Mouse (Mus musculus) C2C12 (cell line): ENCODE measurements around the gene Soat2. TPM values are rescaled to one million over a fixed set of nuclear protein-coding genes. Genes with fewer than 3 reads are reported as not detected.

Source experiments
- H3K27me3 ChIP-seq: one replicate; pipeline ENCODE4 v1.6.1; 2011; ENCODE audit not compliant: control insufficient read depth, insufficient read depth, insufficient read length
- H3K36me3 ChIP-seq: one replicate; pipeline ENCODE4 v1.6.1; 2011; ENCODE audit not compliant: control insufficient read depth, insufficient read depth
- H3K4me3 ChIP-seq: one replicate; pipeline ENCODE4 v1.5.1; 2011; ENCODE audit warnings: mild to moderate bottlenecking, control low read depth; ENCODE audit not compliant: poor library complexity, insufficient read depth, severe bottlenecking
- H3K79me2 ChIP-seq: one replicate; pipeline ENCODE4 v1.6.1; 2011; ENCODE audit not compliant: control insufficient read depth, insufficient read depth
- H3K79me3 ChIP-seq: one replicate; pipeline ENCODE4 v1.6.1; 2011; ENCODE audit warnings: low read depth, control low read depth
- H3ac ChIP-seq: one replicate; pipeline ENCODE3; 2011; ENCODE audit warnings: low read depth; ENCODE audit not compliant: control insufficient read depth, insufficient read length
- CEBPB ChIP-seq: IDR thresholded peaks from one replicate; pipeline ENCODE4 v1.6.1; 2011; ENCODE audit warnings: low read depth, mild to moderate bottlenecking, control low read depth, moderate library complexity
- CTCF ChIP-seq: IDR thresholded peaks from one replicate; pipeline ENCODE4 v1.5.1; 2011; ENCODE audit not compliant: control insufficient read depth, insufficient read depth, insufficient read length
- FOSL1 ChIP-seq: IDR thresholded peaks from one replicate; pipeline ENCODE4 v1.8.0; 2011; ENCODE audit warnings: mild to moderate bottlenecking, low read length; ENCODE audit not compliant: poor library complexity, insufficient read depth, severe bottlenecking
- MAX ChIP-seq: IDR thresholded peaks from one replicate; pipeline ENCODE4 v1.6.1; 2011; ENCODE audit warnings: mild to moderate bottlenecking, control low read depth
- MYOD1 ChIP-seq: IDR thresholded peaks from one replicate; pipeline ENCODE4 v1.6.1; 2011; ENCODE audit warnings: low read depth; ENCODE audit not compliant: control insufficient read depth, insufficient read length
- MYOG ChIP-seq: IDR thresholded peaks from one replicate; pipeline ENCODE4 v1.6.1; 2011; ENCODE audit not compliant: control insufficient read depth, insufficient read length; ENCODE audit errors: extremely low read depth
- USF1 ChIP-seq: IDR thresholded peaks from one replicate; pipeline ENCODE4 v1.6.1; 2011; ENCODE audit warnings: low read depth, mild to moderate bottlenecking, control low read depth, moderate library complexity
- polyA plus RNA-seq: library from polyadenylated mRNA; unstranded; fragments of >200 nt; fragmentation: generic; extraction: Trizol; gene quantifications from one replicate; pipeline ENCODE4 v1.2.1, GENCODE M21; 2012; ENCODE audit warnings: missing spikeins

Gene Soat2
- polyA plus RNA-seq, 1 experiment = 0.06 TPM

DNA sequence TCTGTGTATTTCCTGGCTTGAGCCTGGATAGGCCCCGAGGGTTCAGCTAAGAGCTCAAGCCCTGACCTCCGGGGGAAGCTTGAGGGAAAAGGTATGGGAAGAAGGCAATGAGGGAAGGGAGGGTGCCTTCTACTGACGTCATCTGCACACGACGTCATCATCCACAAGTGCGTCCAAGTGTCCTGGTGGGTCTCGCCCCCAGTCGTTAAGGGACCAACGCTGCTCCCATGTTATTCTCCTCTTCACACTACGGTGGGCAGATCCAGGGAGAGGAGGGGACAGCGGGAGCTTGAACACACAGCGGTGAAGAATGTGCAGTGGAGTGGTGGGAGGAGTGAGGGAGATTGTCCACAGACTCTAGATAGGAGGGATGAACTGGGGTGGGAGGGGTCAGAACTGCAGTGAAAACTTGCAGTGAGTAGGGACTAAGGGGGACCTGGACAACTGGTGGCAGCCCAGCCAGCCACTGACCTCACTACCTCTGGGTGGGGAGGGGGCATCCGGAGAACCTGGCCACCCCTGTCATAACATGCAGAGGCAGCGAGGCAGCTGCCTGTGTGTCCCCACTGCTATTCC is 46.9 kb upstream of the Soat2 start:
- TF ChIP-seq FOSL1 = no peak
- peak; percentile 16 for TF ChIP-seq MAX
- Histone ChIP-seq H3K4me3 (peak overlapping the region; percentile 63), H3ac (peak overlapping the region; percentile 72), H3K27me3 (no peaks in the 10 kb centered on the region), H3K36me3 (peaks cover 44% of the 10 kb centered on the region), H3K79me2 (peaks cover 45% of the 10 kb centered on the region), H3K79me3 (peaks cover 6% of the 10 kb centered on the region)

DNA sequence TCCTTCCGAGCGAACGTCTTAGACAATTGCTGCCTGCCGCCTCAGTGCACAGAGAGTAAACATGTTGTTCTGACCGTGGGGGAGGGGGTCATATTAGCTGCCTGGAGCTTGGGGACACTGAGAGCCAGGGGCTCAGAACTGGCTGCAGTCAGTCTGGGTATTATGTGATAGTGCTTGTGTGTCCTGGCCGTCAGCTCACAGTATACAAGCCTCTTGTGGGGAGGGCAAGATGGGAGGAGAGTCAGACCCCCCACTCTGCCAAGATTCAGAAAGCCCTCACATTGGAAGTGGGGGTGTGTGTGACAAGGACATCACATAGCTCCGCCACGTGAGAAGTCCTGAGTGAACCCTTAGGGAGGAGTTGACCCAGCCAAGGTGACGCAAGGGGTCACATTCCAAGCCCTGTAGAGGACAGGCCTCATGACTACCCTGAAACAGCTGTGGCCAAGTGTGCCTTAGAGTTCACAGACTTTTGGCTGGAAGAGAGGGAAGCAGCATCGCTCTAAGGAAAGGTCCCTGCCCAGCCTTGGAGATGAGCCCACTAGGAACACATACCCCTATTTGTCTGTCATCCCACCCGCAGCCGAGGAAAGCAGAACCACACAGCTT is 46.3 kb upstream of the Soat2 start:
- H3K79me2 ChIP-seq = peaks cover 45% of the 10 kb centered on the region
- peaks cover 44% of the 10 kb centered on the region for H3K36me3 ChIP-seq
- H3K27me3 ChIP-seq = no peaks in the 10 kb centered on the region
- peaks cover 6% of the 10 kb centered on the region for H3K79me3 ChIP-seq
- H3K4me3 ChIP-seq = peak overlapping the region; percentile 63
- peak overlapping the region; percentile 72 for H3ac ChIP-seq
- TF ChIP-seq MAX (peak; percentile 59), CEBPB (peak; percentile 91), FOSL1 (no peak), MYOD1 (peak; percentile 91), USF1 (peak; percentile 62), CTCF (no peak), MYOG (no peak)

DNA sequence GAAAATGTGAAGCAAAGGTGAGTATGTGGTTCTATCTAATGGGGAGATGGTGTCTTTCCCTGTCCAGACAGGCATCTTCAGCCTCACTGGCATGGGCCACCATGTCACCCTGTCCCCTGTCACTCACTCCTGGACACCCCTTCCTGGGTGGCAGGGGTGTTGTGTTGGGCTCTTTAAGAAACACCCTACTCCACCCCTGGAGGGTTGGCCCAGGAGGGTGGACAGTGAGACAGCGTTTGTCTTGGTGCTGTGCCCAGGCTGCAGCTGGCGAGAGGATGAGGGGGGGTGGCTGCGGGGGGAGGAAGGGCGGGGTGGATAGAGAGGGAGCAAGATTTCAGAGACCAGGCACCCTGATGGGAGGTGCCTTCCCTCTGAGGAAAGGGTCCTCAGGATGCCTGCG is 45.0 kb upstream of the Soat2 start:
- Histone ChIP-seq H3ac (peak overlapping the region; percentile 41), H3K79me2 (peaks cover 47% of the 10 kb centered on the region), H3K4me3 (peak overlapping the region; percentile 16), H3K36me3 (peaks cover 55% of the 10 kb centered on the region), H3K79me3 (peaks cover 6% of the 10 kb centered on the region), H3K27me3 (no peaks in the 10 kb centered on the region)
- no peak for TF ChIP-seq CEBPB
- TF ChIP-seq CTCF = no peak
- TF ChIP-seq FOSL1 = no peak
- no peak for TF ChIP-seq USF1
- TF ChIP-seq MAX = no peak
- peak; percentile 75 for TF ChIP-seq MYOD1

DNA sequence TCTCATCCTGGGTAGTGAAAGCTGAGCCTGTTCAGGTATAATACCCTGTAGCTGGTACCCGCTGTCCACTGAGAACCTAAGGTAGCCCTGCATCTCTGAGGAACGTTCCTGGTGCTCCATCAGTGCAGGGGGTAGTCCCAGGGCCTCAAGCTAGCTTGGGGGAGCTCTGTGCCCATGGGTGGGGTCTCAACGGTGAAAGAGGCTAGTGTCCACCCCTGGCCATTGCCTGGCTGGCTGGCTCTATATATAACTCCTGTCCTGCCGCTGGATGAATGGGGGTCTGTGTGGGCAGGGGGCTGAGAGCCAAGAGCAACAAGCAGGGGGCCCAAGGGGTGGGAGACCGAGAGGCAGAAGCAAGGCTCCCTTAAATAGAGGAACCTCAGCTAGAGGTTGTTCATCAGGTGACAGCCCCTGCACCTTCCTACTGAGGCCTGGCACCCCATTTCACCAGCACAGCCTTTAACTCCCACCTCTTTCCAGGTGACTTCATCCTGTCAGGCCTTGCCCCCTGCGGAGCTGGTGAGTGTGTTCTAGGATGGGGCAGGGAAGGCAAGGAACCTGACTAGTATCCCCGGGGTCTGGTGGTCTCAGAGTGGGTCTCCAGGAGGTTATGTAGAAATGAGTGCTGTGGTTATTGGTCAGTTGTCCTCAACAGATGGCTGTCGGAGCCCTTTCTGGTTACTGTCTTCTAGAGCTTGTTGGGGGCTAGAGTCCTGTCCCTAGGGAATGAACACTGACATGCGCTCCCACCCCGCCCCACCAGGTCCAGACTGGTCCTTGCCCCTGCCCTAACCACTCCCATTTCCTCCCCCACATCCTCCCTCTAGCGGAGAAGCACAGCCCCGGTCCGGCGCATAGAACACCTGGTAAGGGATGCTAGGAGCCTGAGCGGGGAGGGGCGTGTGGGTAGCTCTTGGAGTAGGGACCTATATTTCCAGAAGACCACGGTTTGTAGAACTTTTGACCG is 44.3 kb upstream of the Soat2 start:
- peaks cover 52% of the 10 kb centered on the region for H3K79me2 ChIP-seq
- no peak overlapping the region for H3K4me3 ChIP-seq
- H3K79me3 ChIP-seq = peaks cover 6% of the 10 kb centered on the region
- TF ChIP-seq USF1 (no peak), MAX (no peak)
- H3K27me3 ChIP-seq = no peaks in the 10 kb centered on the region
- H3ac ChIP-seq = peak overlapping the region; percentile 41
- H3K36me3 ChIP-seq = peaks cover 61% of the 10 kb centered on the region

DNA sequence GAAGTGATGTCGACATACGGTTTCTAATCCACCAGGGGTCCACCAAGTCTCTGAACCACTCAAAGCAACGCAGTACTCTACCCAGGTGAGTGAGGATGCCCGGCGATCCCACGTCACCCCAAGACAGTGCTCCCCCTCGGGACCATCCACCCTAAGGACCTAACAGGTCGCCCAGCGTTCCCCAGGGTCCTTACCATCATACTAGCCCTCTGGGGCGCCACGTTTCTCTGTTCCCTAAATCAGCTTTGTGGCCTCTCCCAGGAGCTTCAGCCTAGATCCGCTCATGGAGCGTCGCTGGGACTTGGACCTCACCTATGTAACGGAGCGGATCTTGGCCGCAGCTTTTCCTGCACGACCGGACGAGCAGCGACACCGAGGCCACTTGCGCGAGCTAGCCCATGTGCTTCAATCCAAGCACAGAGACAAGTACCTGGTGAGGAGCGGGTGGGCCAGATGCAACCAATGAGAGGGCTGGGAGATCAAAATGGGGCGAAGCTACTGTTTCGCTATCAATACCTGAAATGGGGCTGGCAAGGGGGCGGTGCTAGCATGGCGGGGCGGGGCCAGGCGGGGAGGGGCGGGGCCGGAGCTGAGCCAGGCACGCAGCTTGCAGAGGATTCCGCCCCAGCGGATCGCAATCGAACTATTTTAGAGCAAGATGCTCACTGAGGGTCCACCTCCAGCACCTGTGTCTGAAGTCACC is 43.4 kb upstream of the Soat2 start:
- TF ChIP-seq MYOG (no peak), CEBPB (no peak), MYOD1 (no peak), USF1 (no peak), MAX (no peak), FOSL1 (no peak), CTCF (no peak)
- Histone ChIP-seq H3ac (no peak overlapping the region), H3K36me3 (peaks cover 70% of the 10 kb centered on the region), H3K27me3 (no peaks in the 10 kb centered on the region), H3K79me2 (peaks cover 52% of the 10 kb centered on the region), H3K4me3 (no peak overlapping the region), H3K79me3 (peaks cover 6% of the 10 kb centered on the region)
